Mouse (Mus musculus) kidney, postnatal 14 days (tissue): ENCODE results near the gene Fam189a1.

ENCODE experiments used
- DNase-seq: peaks from one replicate; pipeline ENCODE4 v3.0.0; 2022; ENCODE audit warnings: mixed read lengths

Fam189a1 gene

DNA sequence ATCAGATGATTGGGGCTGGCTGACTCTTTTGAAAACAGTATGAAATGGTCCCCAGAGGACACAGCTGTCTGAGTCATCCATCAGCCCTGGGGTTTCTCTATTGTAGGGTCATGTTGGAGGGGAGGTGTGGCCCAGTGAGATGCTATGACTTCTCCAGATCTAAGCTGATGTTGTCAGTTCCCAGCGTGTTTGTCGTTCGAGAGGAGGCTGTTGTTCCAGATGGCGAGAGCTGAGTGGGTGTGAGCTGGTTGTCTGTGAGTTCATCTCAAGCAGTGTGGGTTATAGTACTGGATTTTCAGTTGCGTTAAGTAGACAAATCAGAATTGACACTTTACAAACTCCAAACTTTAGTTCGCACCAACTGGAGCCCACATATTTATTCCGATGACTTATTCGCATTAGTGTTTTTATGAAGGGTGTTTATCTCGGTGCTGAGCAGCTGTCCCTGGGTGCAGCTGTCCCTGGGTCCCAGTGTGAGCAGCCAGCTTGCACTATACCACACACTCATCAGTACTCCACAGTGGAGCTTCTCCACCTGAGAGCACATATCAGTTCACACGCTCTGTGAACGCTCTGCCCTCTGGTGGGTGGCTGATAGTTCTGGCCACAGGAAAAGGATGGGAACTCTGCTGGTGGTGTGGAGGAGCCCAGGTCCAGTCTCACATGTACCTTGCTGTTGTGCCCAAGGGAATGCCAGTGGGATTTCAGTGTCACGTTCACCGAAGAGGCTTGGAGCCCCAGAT, 446.7 kb downstream of the Fam189a1 start:
- no peak for DNase-seq

GRCm38 (mm10) chr7:64708176-64708575, 448.2 kb downstream of the Fam189a1 start:
- DNase-seq: no peak
